Mouse (Mus musculus) CH12.LX (cell line): ENCODE measurements around the gene Hapln3.

Experiments
- CHD2 ChIP-seq: IDR thresholded peaks from 2 replicates; pipeline ENCODE4 v1.6.1; 2011; ENCODE audit warnings: low read length, improper control_type of control experiment
- CTCF ChIP-seq, 2 experiments: IDR thresholded peaks in 1 of 2; conservative IDR thresholded peaks in 1 of 2; 2 replicates each; pipeline ENCODE4 v1.5.1; 2011 to 2012; ENCODE audit warnings: low read depth in 2 of 2, low read length in 2 of 2, improper control_type of control experiment in 1 of 2, inconsistent platforms in 1 of 2, mild to moderate bottlenecking in 1 of 2, moderate library complexity in 1 of 2
- E2F4 ChIP-seq: IDR thresholded peaks from 2 replicates; pipeline ENCODE4 v1.6.1; 2011; ENCODE audit warnings: low read depth, low read length, improper control_type of control experiment; ENCODE audit not compliant: insufficient replicate concordance
- POLR2AphosphoS2 ChIP-seq: IDR thresholded peaks from 2 replicates; pipeline ENCODE4 v1.6.1; 2011; ENCODE audit warnings: low read depth, low read length, improper control_type of control experiment

DNA sequence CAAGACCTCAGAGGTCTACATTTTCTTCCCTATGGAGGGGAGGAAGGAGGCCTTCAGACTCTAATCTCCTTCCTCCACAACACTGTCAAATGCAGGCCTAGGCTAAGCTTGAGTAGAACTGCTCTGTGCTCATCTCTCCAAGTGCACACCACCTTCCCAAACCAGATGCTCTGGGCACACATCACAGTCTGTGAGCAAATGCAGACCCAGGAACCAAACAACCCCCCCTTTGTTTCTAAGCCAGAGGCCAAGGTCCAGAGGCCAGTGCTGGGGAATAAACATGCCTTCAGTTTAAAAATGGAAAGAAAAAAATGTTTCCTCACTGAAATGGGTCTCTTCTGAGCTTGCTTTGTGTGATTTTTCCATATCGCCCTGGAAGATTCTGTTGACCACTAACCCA lies 41.0 kb upstream of the Hapln3 start:
- TF ChIP-seq CTCF (conservative IDR thresholded peaks at IDR 0.05 in 1 of 2, IDR thresholded peaks at IDR 0.05 in 1 of 2; ENCODE audit: low read depth in 2 of 2, low read length in 2 of 2) (no peak), E2F4 (no peak), POLR2AphosphoS2 (no peak), CHD2 (no peak)
